In genomic region chr19:6342276-6342933, GRCm38 (mm10) we compare ENCODE assay signal across 8 mouse cellular contexts. TPM values are rescaled to one million over a fixed set of nuclear protein-coding genes. Genes with fewer than 3 reads are reported as not detected.
DNase-seq lines count a peak whose midpoint lies in the region; ATAC-seq lines count a peak whose summit lies in the region.

No protein-coding gene starts in this region.

- no peak for ATAC-seq in erythroblast, adult 5-6 weeks (replicated peaks; ENCODE audit: low FRiP score, poor library complexity, severe bottlenecking)
- no peak for ATAC-seq in neural tube, embryonic 11.5 days (ENCODE audit: insufficient read depth, low FRiP score, low TSS enrichment)

- no peaks in the 10 kb centered on the region for H3K9me3 ChIP-seq in erythroblast, embryonic 14.5 days (ENCODE audit: control insufficient read depth, low read length)
- no peaks in the 10 kb centered on the region for H3K9me3 ChIP-seq in neural tube, embryonic 11.5 days (ENCODE audit: control insufficient read depth, low read length)

- WGBS in neural tube, embryonic 11.5 days = 81% methylated on average over 5 of the region's 5 CpGs

- H3K4me3 ChIP-seq in erythroblast, embryonic 14.5 days (replicated peaks) = peak overlapping the region; percentile 2
- no peak overlapping the region for H3K4me3 ChIP-seq in neural tube, embryonic 11.5 days (ENCODE audit: low read depth, low read length)

- no peak for DNase-seq in neural tube, embryonic 11.5 days (ENCODE audit: low spot score)
- DNase-seq in neural tube, embryonic 10.5 days (ENCODE audit: extremely low spot score, low spot score) = no peak
- DNase-seq in lung, postnatal 4 days = peak; percentile 29 to 58
- peak; percentile 55 to 71 for DNase-seq in thymus, postnatal 36 days
- DNase-seq in urinary bladder, postnatal 36 days (ENCODE audit: low spot score in 2 of 2) = no peak
- no peak for DNase-seq in spleen, postnatal 14 days (ENCODE audit: low spot score in 2 of 2)

- H3K4me1 ChIP-seq in erythroblast, embryonic 14.5 days (ENCODE audit: control insufficient read depth) = peaks cover 51% of the 10 kb centered on the region
- H3K4me1 ChIP-seq in neural tube, embryonic 11.5 days (ENCODE audit: control insufficient read depth, insufficient read depth, low read length) = no peaks in the 10 kb centered on the region

- H3K27ac ChIP-seq in neural tube, embryonic 11.5 days (ENCODE audit: low read depth, low read length) = no peak overlapping the region

- H3K36me3 ChIP-seq in erythroblast, embryonic 14.5 days (ENCODE audit: control insufficient read depth) = peaks cover 68% of the 10 kb centered on the region
- H3K36me3 ChIP-seq in neural tube, embryonic 11.5 days (ENCODE audit: control insufficient read depth, insufficient read depth, low read length) = peaks cover 23% of the 10 kb centered on the region

- H3K4me2 ChIP-seq in neural tube, embryonic 11.5 days (ENCODE audit: low read depth) = 0 out of 2 replicates have a peak overlapping the region, but pooled peaks have one; percentile 10

- H3K9ac ChIP-seq in neural tube, embryonic 11.5 days (ENCODE audit: low read length) = no peak overlapping the region

- H3K27me3 ChIP-seq in erythroblast, embryonic 14.5 days (ENCODE audit: control insufficient read depth) = peaks cover 4% of the 10 kb centered on the region; the same call in 1 of the 2 replicates
- no peaks in the 10 kb centered on the region for H3K27me3 ChIP-seq in neural tube, embryonic 11.5 days (ENCODE audit: control insufficient read depth, insufficient read depth, low read length)

RNA-seq across cellular contexts. Expression of gene Map4k2, which starts 1.5 kb away (rescaled TPM):
- polyA plus RNA-seq in erythroblast, embryonic 14.5 days (2012) = 1.2 and 2.1 TPM in 2 replicates
- total RNA-seq in erythroblast, adult 5-6 weeks (2015; ENCODE audit: low replicate concordance) = 21.5 and 30.0 TPM in 2 replicates
- 14.5 and 21.1 TPM in 2 replicates for total RNA-seq in erythroblast, adult 5-6 weeks (2017; ENCODE audit: low replicate concordance)
- 10.0 and 13.6 TPM in 2 replicates for polyA plus RNA-seq in neural tube, embryonic 11.5 days (2014; fragmentation: Nextera tagmentation; extraction: Ambion mirVana)

RNA-seq across cellular contexts. Expression of gene Men1, which starts 7.6 kb away (rescaled TPM):
- 6.4 and 8.3 TPM in 2 replicates for polyA plus RNA-seq in erythroblast, embryonic 14.5 days (2012)
- 6.0 and 7.3 TPM in 2 replicates for total RNA-seq in erythroblast, adult 5-6 weeks (2015; ENCODE audit: low replicate concordance)
- 2.5 and 9.6 TPM in 2 replicates for total RNA-seq in erythroblast, adult 5-6 weeks (2017; ENCODE audit: low replicate concordance)
- polyA plus RNA-seq in neural tube, embryonic 11.5 days (2014; fragmentation: Nextera tagmentation; extraction: Ambion mirVana) = 59.5 and 66.1 TPM in 2 replicates

RNA-seq across cellular contexts. Expression of gene Sf1, which starts 21.1 kb away (rescaled TPM):
- polyA plus RNA-seq in erythroblast, embryonic 14.5 days (2012) = 134 and 140 TPM in 2 replicates
- total RNA-seq in erythroblast, adult 5-6 weeks (2015; ENCODE audit: low replicate concordance) = 71.3 and 72.7 TPM in 2 replicates
- 42.1 and 81.4 TPM in 2 replicates for total RNA-seq in erythroblast, adult 5-6 weeks (2017; ENCODE audit: low replicate concordance)
- polyA plus RNA-seq in neural tube, embryonic 11.5 days (2014; fragmentation: Nextera tagmentation; extraction: Ambion mirVana) = 214 and 224 TPM in 2 replicates

RNA-seq across cellular contexts. Expression of gene Cdc42bpg, which starts 36.1 kb away (rescaled TPM):
- polyA plus RNA-seq in erythroblast, embryonic 14.5 days (2012) = 0.62 and 0.69 TPM in 2 replicates
- total RNA-seq in erythroblast, adult 5-6 weeks (2015; ENCODE audit: low replicate concordance) = 0.21 TPM in 1 of 2 replicates, not detected in the other
- 0.17 and 0.70 TPM in 2 replicates for total RNA-seq in erythroblast, adult 5-6 weeks (2017; ENCODE audit: low replicate concordance)
- polyA plus RNA-seq in neural tube, embryonic 11.5 days (2014; fragmentation: Nextera tagmentation; extraction: Ambion mirVana) = 0.42 and 0.58 TPM in 2 replicates

RNA-seq across cellular contexts. Expression of gene Pygm, which starts 41.8 kb away (rescaled TPM):
- polyA plus RNA-seq in erythroblast, embryonic 14.5 days (2012) = 0.08 and 0.14 TPM in 2 replicates
- not detected in 2 replicates for total RNA-seq in erythroblast, adult 5-6 weeks (2015; ENCODE audit: low replicate concordance)
- total RNA-seq in erythroblast, adult 5-6 weeks (2017; ENCODE audit: low replicate concordance) = not detected in 2 replicates
- 4.4 and 6.0 TPM in 2 replicates for polyA plus RNA-seq in neural tube, embryonic 11.5 days (2014; fragmentation: Nextera tagmentation; extraction: Ambion mirVana)

Comparison
In these comparisons a context has a peak if more than half of its experiments do, and no peak if none do; other contexts are left out.
1. DNase-seq: peak in lung, postnatal 4 days (2 of 2) and thymus, postnatal 36 days (2 of 2); none in neural tube, embryonic 11.5 days (single experiment), neural tube, embryonic 10.5 days (single experiment), urinary bladder, postnatal 36 days (0 of 2) and spleen, postnatal 14 days (0 of 2).